Mouse (Mus musculus): ENCODE results near the gene Il1r2. TPM values are rescaled to one million over a fixed set of nuclear protein-coding genes. Genes with fewer than 3 reads are reported as not detected.

The Il1r2 gene
- polyA plus RNA-seq, 2 experiments, result 0.19 to 1.2 TPM

- no peak overlapping the region for H3K9ac ChIP-seq (replicated peaks)
- no peak for DNase-seq (ENCODE audit: low read depth in 3 of 3, low spot score in 3 of 3)
- TF ChIP-seq CTCF (IDR thresholded peaks at IDR 0.05; ENCODE audit: low read depth), result no peak
- TF ChIP-seq EP300 (IDR thresholded peaks at IDR 0.05; ENCODE audit: low read depth), result no peak
Measured at GRCm38 (mm10) chr1:40029597-40029996, 44.3 kb upstream of the Il1r2 start.

GRCm38 (mm10) chr1:40030287-40030975 is 43.4 kb upstream of the Il1r2 start:
- TF ChIP-seq EP300 (IDR thresholded peaks at IDR 0.05; ENCODE audit: low read depth), result no peak
- no peak for TF ChIP-seq CTCF (IDR thresholded peaks at IDR 0.05; ENCODE audit: low read depth)
- Histone ChIP-seq H3K4me1 (replicated peaks; ENCODE audit: control insufficient read depth in 2 of 2, insufficient read depth in 2 of 2, low read length in 1 of 2) (peaks cover 0 to 2% of the 10 kb centered on the region in 2 experiments; a peak in 1 of 4 replicates), H3K27ac (no peak overlapping the region), H3K27me3 (ENCODE audit: control insufficient read depth, insufficient read depth, low read length) (no peaks in the 10 kb centered on the region), H3K9me3 (ENCODE audit: control insufficient read depth, low read length) (no peaks in the 10 kb centered on the region), H3K4me2 (ENCODE audit: low read depth) (no peak overlapping the region), H3K9ac (replicated peaks) (no peak overlapping the region), H3K4me3 (ENCODE audit: insufficient read depth in 1 of 2, low read depth in 2 of 2, low read length in 2 of 2) (no peak overlapping the region), H3K36me3 (replicated peaks; ENCODE audit: control insufficient read depth, insufficient read depth, low read depth) (no peaks in the 10 kb centered on the region)
- no peak for DNase-seq (ENCODE audit: low read depth in 3 of 3, low spot score in 3 of 3)
- WGBS (ENCODE audit: insufficient replicate concordance), result 57% methylated on average over 14 of the region's 14 CpGs
- no peak for ATAC-seq (ENCODE audit: insufficient read depth)

More at GRCm38 (mm10) chr1:40029597-40029996, 44.3 kb upstream of the Il1r2 start:
- Histone ChIP-seq H3K4me2 (ENCODE audit: low read depth) (no peak overlapping the region), H3K27me3 (ENCODE audit: control insufficient read depth, insufficient read depth, low read length) (no peaks in the 10 kb centered on the region), H3K4me3 (ENCODE audit: insufficient read depth in 1 of 2, low read depth in 2 of 2, low read length in 2 of 2) (no peak overlapping the region), H3K36me3 (replicated peaks; ENCODE audit: control insufficient read depth, insufficient read depth, low read depth) (no peaks in the 10 kb centered on the region), H3K9me3 (ENCODE audit: control insufficient read depth, low read length) (no peaks in the 10 kb centered on the region), H3K4me1 (replicated peaks; ENCODE audit: control insufficient read depth in 2 of 2, insufficient read depth in 2 of 2, low read length in 1 of 2) (peaks cover 0 to 2% of the 10 kb centered on the region in 2 experiments; a peak in 1 of 4 replicates), H3K27ac (no peak overlapping the region)
- no peak for ATAC-seq (ENCODE audit: insufficient read depth)
- 62% methylated on average over 5 of the region's 5 CpGs for WGBS (ENCODE audit: insufficient replicate concordance)

DNA sequence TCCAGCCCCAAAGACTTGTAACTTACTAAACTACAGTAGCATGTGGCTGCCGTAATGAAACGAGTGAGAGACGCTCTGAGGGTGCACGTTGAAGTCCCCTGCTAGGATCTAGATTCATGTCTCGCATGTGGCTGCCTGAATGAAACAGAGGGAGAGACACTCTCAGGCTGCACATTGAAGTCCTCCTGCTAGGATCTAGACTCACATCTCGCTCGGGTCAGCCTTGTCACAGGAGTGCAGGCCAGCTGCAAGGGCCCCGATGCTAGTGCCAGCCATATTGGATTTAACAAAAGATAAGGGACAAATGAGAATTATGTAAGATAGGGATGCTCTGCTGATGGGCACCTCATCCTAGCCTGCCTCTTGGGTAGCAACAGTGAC is 42.9 kb upstream of the Il1r2 start:
- Histone ChIP-seq H3K27ac (no peak overlapping the region), H3K4me1 (replicated peaks; ENCODE audit: control insufficient read depth in 2 of 2, insufficient read depth in 2 of 2, low read length in 1 of 2) (peaks cover 0 to 2% of the 10 kb centered on the region in 2 experiments; a peak in 1 of 4 replicates), H3K4me2 (ENCODE audit: low read depth) (no peak overlapping the region), H3K27me3 (ENCODE audit: control insufficient read depth, insufficient read depth, low read length) (no peaks in the 10 kb centered on the region), H3K36me3 (replicated peaks; ENCODE audit: control insufficient read depth, insufficient read depth, low read depth) (no peaks in the 10 kb centered on the region), H3K9me3 (ENCODE audit: control insufficient read depth, low read length) (no peaks in the 10 kb centered on the region), H3K4me3 (ENCODE audit: insufficient read depth in 1 of 2, low read depth in 2 of 2, low read length in 2 of 2) (no peak overlapping the region), H3K9ac (replicated peaks) (no peak overlapping the region)
- no peak for ATAC-seq (ENCODE audit: insufficient read depth)
- WGBS (ENCODE audit: insufficient replicate concordance), result 77% methylated on average over 8 of the region's 8 CpGs
- TF ChIP-seq EP300 (IDR thresholded peaks at IDR 0.05; ENCODE audit: low read depth) (no peak), CTCF (IDR thresholded peaks at IDR 0.05; ENCODE audit: low read depth) (no peak)
- no peak for DNase-seq (ENCODE audit: low read depth in 3 of 3, low spot score in 3 of 3)

GRCm38 (mm10) chr1:40031626-40032025 is 42.3 kb upstream of the Il1r2 start:
- no peak for TF ChIP-seq EP300 (IDR thresholded peaks at IDR 0.05; ENCODE audit: low read depth)
- TF ChIP-seq CTCF (IDR thresholded peaks at IDR 0.05; ENCODE audit: low read depth), result no peak
- no peak overlapping the region for H3K4me3 ChIP-seq (ENCODE audit: insufficient read depth in 1 of 2, low read depth in 2 of 2, low read length in 2 of 2)
- H3K4me1 ChIP-seq (replicated peaks; ENCODE audit: control insufficient read depth in 2 of 2, insufficient read depth in 2 of 2, low read length in 1 of 2), result peaks cover 0 to 2% of the 10 kb centered on the region in 2 experiments; a peak in 1 of 4 replicates
- no peaks in the 10 kb centered on the region for H3K9me3 ChIP-seq (ENCODE audit: control insufficient read depth, low read length)
- H3K36me3 ChIP-seq (replicated peaks; ENCODE audit: control insufficient read depth, insufficient read depth, low read depth), result no peaks in the 10 kb centered on the region
- H3K9ac ChIP-seq (replicated peaks), result no peak overlapping the region
- ATAC-seq (ENCODE audit: insufficient read depth) (no peak), DNase-seq (ENCODE audit: low read depth in 3 of 3, low spot score in 3 of 3) (no peak)
- H3K27ac ChIP-seq, result no peak overlapping the region
- no peak overlapping the region for H3K4me2 ChIP-seq (ENCODE audit: low read depth)
- no peaks in the 10 kb centered on the region for H3K27me3 ChIP-seq (ENCODE audit: control insufficient read depth, insufficient read depth, low read length)
- WGBS (ENCODE audit: insufficient replicate concordance), result 67% methylated on average over 2 of the region's 2 CpGs

DNA sequence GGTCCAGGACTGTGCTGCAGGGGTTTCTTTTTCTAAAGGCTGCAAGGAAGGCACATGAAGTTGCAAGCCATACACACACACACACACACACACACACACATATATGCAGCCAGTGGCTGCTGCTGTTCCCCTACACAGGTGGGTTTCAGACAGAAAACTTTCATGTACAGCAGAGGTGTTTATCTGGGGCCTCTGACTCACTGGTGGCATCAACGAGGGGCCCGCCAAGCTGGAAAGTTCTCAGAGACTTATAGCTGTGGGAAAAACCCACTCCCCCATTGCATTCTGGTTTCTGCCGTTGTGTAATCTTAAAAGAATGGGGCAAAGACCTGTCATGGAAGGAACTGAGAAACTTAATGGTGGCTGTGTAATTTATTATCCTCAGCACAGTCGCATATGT is 40.6 kb upstream of the Il1r2 start:
- H3K9me3 ChIP-seq (ENCODE audit: control insufficient read depth, low read length), result no peaks in the 10 kb centered on the region
- no peaks in the 10 kb centered on the region for H3K36me3 ChIP-seq (replicated peaks; ENCODE audit: control insufficient read depth, insufficient read depth, low read depth)
- no peak overlapping the region for H3K9ac ChIP-seq (replicated peaks)
- DNase-seq (ENCODE audit: low read depth in 3 of 3, low spot score in 3 of 3) (no peak), ATAC-seq (ENCODE audit: insufficient read depth) (no peak)
- no peak overlapping the region for H3K4me3 ChIP-seq (ENCODE audit: insufficient read depth in 1 of 2, low read depth in 2 of 2, low read length in 2 of 2)
- no peak overlapping the region for H3K27ac ChIP-seq
- H3K27me3 ChIP-seq (ENCODE audit: control insufficient read depth, insufficient read depth, low read length), result no peaks in the 10 kb centered on the region
- TF ChIP-seq CTCF (IDR thresholded peaks at IDR 0.05; ENCODE audit: low read depth), result no peak
- TF ChIP-seq EP300 (IDR thresholded peaks at IDR 0.05; ENCODE audit: low read depth), result no peak
- H3K4me1 ChIP-seq (replicated peaks; ENCODE audit: control insufficient read depth in 2 of 2, insufficient read depth in 2 of 2, low read length in 1 of 2), result peaks cover 0 to 2% of the 10 kb centered on the region in 2 experiments; a peak in 1 of 4 replicates
- no peak overlapping the region for H3K4me2 ChIP-seq (ENCODE audit: low read depth)
- WGBS (ENCODE audit: insufficient replicate concordance), result 48% methylated on average over 4 of the region's 4 CpGs
